Mouse (Mus musculus) embryonic facial prominence, embryonic 15.5 days (tissue): ENCODE results near the gene Srsf10. TPM values are rescaled to one million over a fixed set of nuclear protein-coding genes. Genes with fewer than 3 reads are reported as not detected.

ENCODE experiments used
- ATAC-seq: fragments of 200-750 bp; cut with Nextera tagmentation; 2 replicates; pipeline ENCODE4 v1.8.0; 2017; ENCODE audit warnings: low read depth, moderate TSS enrichment; ENCODE audit not compliant: insufficient number of reproducible peaks, low FRiP score, low TSS enrichment
- H3K27ac ChIP-seq: fragments of 300-500 bp; sonication (generic); replicated peaks from 2 replicates; pipeline ENCODE4 v1.5.1; 2015; ENCODE audit warnings: mild to moderate bottlenecking, inconsistent platforms
- H3K27me3 ChIP-seq: fragments of 300-500 bp; sonication (generic); 2 replicates; pipeline ENCODE4 v1.6.1; 2015; ENCODE audit warnings: inconsistent platforms
- H3K36me3 ChIP-seq: fragments of 300-500 bp; sonication (generic); 2 replicates; pipeline ENCODE4 v1.6.1; 2015; ENCODE audit warnings: mild to moderate bottlenecking, inconsistent platforms
- H3K4me1 ChIP-seq: fragments of 300-500 bp; sonication (generic); 2 replicates; pipeline ENCODE4 v1.6.1; 2015; ENCODE audit warnings: inconsistent platforms
- H3K4me2 ChIP-seq: fragments of 300-500 bp; sonication (generic); replicated peaks from 2 replicates; pipeline ENCODE4 v1.6.1; 2015; ENCODE audit warnings: mild to moderate bottlenecking, inconsistent platforms
- H3K4me3 ChIP-seq: fragments of 300-500 bp; sonication (generic); replicated peaks from 2 replicates; pipeline ENCODE4 v1.5.1; 2015; ENCODE audit warnings: mild to moderate bottlenecking, inconsistent platforms
- H3K9ac ChIP-seq: fragments of 300-500 bp; sonication (generic); 2 replicates; pipeline ENCODE4 v1.6.1; 2015; ENCODE audit warnings: inconsistent platforms
- H3K9me3 ChIP-seq: fragments of 300-500 bp; sonication (generic); replicated peaks from 2 replicates; pipeline ENCODE4 v1.6.1; 2016; ENCODE audit warnings: inconsistent platforms
- WGBS: fragments of 180-500 bp; shearing (Covaris S2); methylation state at CpG from one replicate; pipeline ENCODE4 v1.1.7; 2015; 5-methylcytosine and 5-hydroxymethylcytosine counted together
- polyA plus RNA-seq: library from polyadenylated mRNA; unstranded; fragments of >200 nt; fragmentation: Nextera tagmentation; extraction: Ambion mirVana; gene quantifications from 2 replicates; pipeline ENCODE4 v1.2.1, GENCODE M21; 2015

The Srsf10 gene
- polyA plus RNA-seq, 1 experiment from 2014 or later: 214 TPM

DNA sequence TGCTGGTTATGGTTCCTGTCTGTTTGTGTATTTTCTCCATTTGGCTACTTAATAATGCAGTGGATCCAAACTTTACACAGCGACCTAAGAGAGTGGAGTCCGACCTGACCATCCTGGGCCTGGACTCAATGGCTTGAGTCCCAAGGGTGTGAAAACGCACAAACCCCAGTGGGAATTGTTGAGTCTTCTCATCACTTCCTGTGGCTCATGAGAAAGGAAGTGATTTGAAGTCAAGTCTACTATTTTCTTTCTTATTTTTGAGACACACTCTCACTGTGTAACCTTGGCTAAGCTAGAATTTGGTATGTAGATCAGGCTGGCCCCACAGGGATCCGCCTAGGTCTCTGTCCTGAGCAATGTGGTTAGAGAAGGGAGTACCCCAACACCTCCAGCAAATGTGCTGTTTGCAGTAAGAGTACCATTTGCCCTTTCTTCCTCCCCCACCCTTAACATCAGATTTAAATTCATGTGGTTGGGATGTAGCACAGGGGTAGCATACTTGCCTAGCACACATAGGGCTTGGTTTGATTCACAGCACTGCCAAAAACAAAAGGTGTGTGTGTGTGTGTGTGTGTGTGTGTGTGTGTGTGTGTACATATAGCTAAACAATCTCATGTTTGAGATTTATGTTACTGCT lies 47.2 kb downstream of the Srsf10 start:
- H3K4me3 ChIP-seq: no peak overlapping the region
- 90% methylated on average over 4 of the region's 4 CpGs for WGBS
- no peak for ATAC-seq
- H3K9me3 ChIP-seq: no peaks in the 10 kb centered on the region
- H3K4me2 ChIP-seq: no peak overlapping the region
- H3K27me3 ChIP-seq: no peaks in the 10 kb centered on the region
- H3K9ac ChIP-seq: no peak overlapping the region
- H3K27ac ChIP-seq: no peak overlapping the region
- H3K36me3 ChIP-seq: no peaks in the 10 kb centered on the region
- no peaks in the 10 kb centered on the region for H3K4me1 ChIP-seq

DNA sequence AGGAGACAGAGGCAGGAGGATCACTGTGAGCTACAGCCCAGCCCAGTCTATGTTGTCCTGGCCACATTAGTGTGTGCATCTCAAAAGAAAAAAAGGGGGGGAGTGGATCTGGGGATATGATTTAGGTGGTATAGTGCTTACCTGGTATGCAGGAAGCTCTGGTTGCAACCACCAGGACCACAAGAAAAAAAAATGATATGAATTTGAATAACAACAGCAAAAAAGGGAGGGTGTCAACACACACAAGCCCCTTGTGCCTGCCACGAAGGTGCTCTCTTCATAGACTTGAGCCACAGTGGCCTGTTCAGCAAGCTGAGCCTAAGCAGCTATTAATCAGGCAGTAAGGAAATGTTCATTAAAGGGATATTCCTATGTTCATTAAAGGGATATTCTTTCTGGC lies 49.3 kb downstream of the Srsf10 start:
- 53% methylated on average over 1 of the region's 1 CpGs for WGBS
- no peak overlapping the region for H3K9ac ChIP-seq
- no peaks in the 10 kb centered on the region for H3K27me3 ChIP-seq
- H3K9me3 ChIP-seq: no peaks in the 10 kb centered on the region
- H3K36me3 ChIP-seq: no peaks in the 10 kb centered on the region
- H3K4me1 ChIP-seq: no peaks in the 10 kb centered on the region
- no peak overlapping the region for H3K4me2 ChIP-seq
- no peak for ATAC-seq
- H3K27ac ChIP-seq: no peak overlapping the region
- H3K4me3 ChIP-seq: no peak overlapping the region

DNA sequence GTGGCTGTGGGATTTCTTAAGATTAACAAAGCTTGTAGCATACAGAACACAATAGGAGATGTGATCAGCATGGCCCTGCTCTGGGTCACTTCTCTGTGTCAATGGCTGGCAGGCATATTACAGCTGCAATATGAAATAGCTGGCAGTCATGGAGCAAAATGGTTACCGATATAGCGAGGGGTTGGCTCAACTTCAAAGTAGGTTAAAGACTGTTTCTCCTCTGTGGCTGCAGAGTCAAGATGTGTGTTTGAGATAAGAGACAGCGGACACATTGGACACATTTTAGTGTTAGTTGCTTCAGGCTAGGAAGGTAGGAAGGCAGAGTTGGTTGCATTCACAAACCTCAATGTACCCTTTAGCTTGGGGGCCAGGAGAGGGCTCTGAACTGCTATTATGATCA lies 51.1 kb downstream of the Srsf10 start:
- H3K4me3 ChIP-seq: no peak overlapping the region
- H3K4me2 ChIP-seq: no peak overlapping the region
- H3K4me1 ChIP-seq: no peaks in the 10 kb centered on the region
- H3K36me3 ChIP-seq: no peaks in the 10 kb centered on the region
- WGBS: 58% methylated on average over 3 of the region's 3 CpGs
- H3K9ac ChIP-seq: no peak overlapping the region
- H3K27me3 ChIP-seq: no peaks in the 10 kb centered on the region
- no peak for ATAC-seq
- H3K27ac ChIP-seq: no peak overlapping the region
- no peaks in the 10 kb centered on the region for H3K9me3 ChIP-seq

DNA sequence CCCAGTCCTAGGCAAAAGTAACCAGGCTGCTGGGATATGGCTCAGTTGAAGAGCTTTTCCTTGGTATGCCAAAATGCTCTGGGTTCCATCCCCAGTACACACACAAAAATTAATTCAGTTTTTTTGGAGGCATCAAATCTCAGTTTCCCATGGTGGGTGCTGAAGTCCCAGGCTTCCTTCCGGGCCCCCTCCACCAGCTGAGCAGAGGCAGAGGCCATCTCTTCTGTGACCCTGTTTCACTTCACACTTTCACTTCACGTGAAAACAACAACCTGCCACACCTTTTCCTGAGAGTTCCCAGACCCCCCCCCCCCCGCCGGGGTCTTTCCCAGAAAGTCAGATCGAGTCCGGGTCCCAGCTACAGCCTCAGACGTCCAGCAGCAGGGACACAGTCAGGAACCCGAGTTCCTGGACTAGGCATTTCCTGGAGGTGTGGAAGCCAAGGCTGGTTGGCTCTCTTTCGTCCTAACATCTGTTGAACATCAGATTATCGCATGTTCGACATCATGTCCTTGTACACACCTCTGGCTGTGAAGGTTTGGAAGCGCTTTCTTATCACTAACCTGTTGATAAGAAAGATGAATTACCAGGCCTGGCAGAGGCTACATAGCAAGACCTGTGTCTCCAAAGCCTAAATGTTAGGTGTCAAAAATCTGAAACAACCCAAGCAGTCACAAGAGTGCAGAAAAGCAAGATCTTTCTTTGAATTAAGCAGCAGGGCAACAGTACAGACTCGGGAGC lies 53.9 kb downstream of the Srsf10 start:
- H3K4me1 ChIP-seq: no peaks in the 10 kb centered on the region
- 59% methylated on average over 13 of the region's 13 CpGs for WGBS
- no peak for ATAC-seq

DNA sequence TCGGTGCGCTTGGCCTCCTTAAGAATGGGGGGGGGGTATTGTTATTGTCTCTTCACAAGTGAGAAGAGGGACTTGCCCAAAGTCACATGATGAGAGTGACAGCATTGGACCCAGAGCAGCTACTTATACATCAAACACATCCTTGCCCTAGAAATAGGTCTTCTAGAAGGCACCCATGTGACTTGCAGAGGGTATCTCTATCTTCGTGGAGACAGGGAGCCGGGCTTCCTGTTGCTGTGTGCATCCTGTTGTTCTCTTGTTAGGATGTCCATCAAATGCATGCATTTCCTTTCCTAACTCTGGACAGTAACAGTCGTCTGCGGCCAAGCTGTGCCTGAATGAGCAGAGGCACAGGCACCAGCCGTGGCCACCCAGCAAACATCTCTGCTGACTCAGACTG lies 56.0 kb downstream of the Srsf10 start:
- Histone ChIP-seq H3K4me1 (no peaks in the 10 kb centered on the region), H3K27me3 (no peaks in the 10 kb centered on the region), H3K36me3 (no peaks in the 10 kb centered on the region), H3K4me3 (no peak overlapping the region), H3K9me3 (no peaks in the 10 kb centered on the region), H3K4me2 (no peak overlapping the region), H3K9ac (no peak overlapping the region), H3K27ac (no peak overlapping the region)
- WGBS: 67% methylated on average over 7 of the region's 7 CpGs
- no peak for ATAC-seq

More for the DNA sequence above, 53.9 kb downstream of the Srsf10 start:
- H3K4me2 ChIP-seq: no peak overlapping the region
- no peak overlapping the region for H3K4me3 ChIP-seq
- no peak overlapping the region for H3K9ac ChIP-seq
- no peak overlapping the region for H3K27ac ChIP-seq
- no peaks in the 10 kb centered on the region for H3K27me3 ChIP-seq
- no peaks in the 10 kb centered on the region for H3K36me3 ChIP-seq
- H3K9me3 ChIP-seq: no peaks in the 10 kb centered on the region

DNA sequence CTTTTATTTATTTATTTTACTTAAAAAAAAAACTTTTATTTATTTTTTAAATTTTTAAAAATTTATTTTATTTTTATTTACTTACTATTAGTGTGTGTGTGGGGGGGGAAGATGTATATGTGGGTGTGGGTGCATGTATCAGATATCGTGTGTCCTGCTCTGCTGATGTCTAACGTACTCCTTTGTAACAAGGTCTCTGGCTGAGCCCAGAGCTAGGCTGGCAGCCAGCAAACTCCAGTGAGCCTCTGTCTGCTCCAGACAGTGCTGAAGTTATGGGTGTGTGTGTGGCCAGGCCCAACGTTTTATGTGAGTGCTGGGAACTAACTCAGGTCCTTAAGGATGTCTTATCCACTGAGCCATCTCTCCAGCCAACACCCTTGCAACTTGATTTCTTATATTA lies 56.6 kb downstream of the Srsf10 start:
- no peak overlapping the region for H3K27ac ChIP-seq
- 58% methylated on average over 3 of the region's 3 CpGs for WGBS

DNA sequence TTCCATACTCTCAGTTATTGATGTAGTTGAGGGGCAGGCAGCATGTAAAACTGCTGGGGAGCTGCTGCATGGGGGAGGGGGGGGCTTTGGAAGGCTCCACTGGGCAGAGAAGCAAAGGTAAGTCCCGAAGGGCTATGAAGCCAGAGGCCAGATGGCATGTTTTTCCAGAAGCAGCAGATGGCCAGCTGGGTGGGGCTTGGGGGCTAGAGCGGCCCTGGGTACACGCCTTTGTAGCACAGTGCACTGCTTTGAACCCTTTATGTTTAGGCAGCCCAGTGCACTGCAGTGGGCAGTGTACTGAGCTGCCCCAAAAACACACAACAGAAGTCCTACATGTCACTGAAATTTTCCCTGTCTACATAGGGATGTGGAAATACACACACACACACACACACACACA lies 57.3 kb downstream of the Srsf10 start:
- WGBS: 54% methylated on average over 3 of the region's 3 CpGs
- Histone ChIP-seq H3K36me3 (no peaks in the 10 kb centered on the region), H3K4me2 (no peak overlapping the region), H3K9ac (no peak overlapping the region), H3K4me3 (no peak overlapping the region), H3K27me3 (no peaks in the 10 kb centered on the region), H3K4me1 (no peaks in the 10 kb centered on the region), H3K9me3 (no peaks in the 10 kb centered on the region), H3K27ac (no peak overlapping the region)
- ATAC-seq: no peak

More for the DNA sequence above, 56.6 kb downstream of the Srsf10 start:
- no peaks in the 10 kb centered on the region for H3K27me3 ChIP-seq
- no peak for ATAC-seq
- H3K4me1 ChIP-seq: no peaks in the 10 kb centered on the region
- H3K4me2 ChIP-seq: no peak overlapping the region
- no peaks in the 10 kb centered on the region for H3K9me3 ChIP-seq
- H3K4me3 ChIP-seq: no peak overlapping the region
- no peak overlapping the region for H3K9ac ChIP-seq
- no peaks in the 10 kb centered on the region for H3K36me3 ChIP-seq

DNA sequence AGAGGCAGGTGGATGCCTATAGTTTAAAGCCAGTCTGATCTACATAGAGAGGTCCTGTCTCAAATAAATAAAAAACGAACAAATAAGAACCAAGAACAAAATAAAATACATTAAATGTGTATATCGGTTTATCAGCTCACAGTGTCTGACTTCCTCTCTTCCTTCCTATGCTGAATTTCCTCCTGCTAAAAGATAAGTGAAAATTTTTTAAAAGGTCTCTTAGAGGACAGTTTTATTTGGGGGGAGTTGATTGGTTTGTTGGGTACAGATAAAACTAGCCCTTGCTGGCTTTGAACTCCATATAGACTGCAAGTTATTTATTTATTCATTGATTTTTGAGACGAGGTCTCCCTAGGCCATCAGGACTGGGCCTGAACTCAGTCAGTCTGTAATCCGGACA lies 57.9 kb downstream of the Srsf10 start:
- no peaks in the 10 kb centered on the region for H3K9me3 ChIP-seq
- H3K9ac ChIP-seq: no peak overlapping the region
- H3K27me3 ChIP-seq: no peaks in the 10 kb centered on the region
- no peak overlapping the region for H3K4me3 ChIP-seq
- no peaks in the 10 kb centered on the region for H3K36me3 ChIP-seq
- H3K27ac ChIP-seq: no peak overlapping the region
- H3K4me1 ChIP-seq: no peaks in the 10 kb centered on the region
- 71% methylated on average over 4 of the region's 4 CpGs for WGBS
- no peak overlapping the region for H3K4me2 ChIP-seq
- ATAC-seq: no peak

DNA sequence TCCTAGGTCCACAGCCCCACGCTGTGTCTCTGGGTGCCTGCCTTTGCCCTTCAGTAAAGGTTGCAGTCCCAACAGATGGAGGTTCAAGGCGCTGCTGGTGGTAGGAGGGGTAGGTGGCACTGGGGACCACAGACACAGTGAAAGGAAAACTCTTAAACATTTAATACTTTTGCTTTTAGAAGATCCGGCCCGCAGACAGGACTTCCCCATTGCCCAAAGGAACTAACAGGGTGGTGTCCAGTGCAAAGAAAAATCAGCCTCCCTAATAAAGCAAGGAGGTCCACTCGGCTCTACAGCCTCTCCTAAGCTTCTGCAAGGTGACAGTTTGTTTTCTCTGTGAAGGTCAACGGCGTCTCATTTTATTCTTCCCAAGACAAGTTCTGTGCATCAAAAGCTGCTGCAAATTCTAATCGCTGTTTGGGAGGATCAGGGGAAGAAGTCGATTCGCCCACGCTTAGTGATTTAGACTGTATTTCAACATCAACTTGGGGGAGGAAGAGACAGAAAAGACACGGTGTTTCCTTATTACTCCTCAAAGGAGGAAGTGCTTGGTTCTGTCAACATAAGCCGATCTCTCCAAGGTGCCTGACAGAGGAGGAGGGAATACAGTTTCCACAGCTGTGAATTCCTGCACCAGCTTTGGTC lies 63.2 kb downstream of the Srsf10 start:
- peaks cover 4% of the 10 kb centered on the region; the same call in 1 of the 2 replicates for H3K36me3 ChIP-seq
- ATAC-seq: no peak
- H3K9ac ChIP-seq: no peak overlapping the region

DNA sequence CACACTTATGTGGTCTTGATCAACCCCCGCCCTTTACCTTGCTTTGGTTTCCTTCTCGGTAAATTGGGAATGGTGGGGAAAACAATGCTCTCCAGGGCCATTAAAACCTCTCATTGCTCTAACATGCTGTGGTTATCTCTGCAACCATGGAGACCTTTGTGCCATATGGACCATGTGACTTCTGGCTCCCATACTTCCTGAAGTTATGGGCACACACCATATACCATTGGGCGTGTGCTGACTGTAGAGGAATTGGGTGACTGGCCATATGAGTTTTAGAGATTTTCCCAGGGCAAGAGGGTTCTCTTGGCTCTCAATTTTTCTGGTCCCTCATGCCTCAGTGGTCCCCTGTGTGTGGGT lies 63.7 kb downstream of the Srsf10 start:
- 87% methylated on average over 3 of the region's 3 CpGs for WGBS
- Histone ChIP-seq H3K4me1 (peaks cover 11% of the 10 kb centered on the region), H3K27me3 (no peaks in the 10 kb centered on the region), H3K36me3 (peaks cover 6% of the 10 kb centered on the region; the same call in 1 of the 2 replicates), H3K27ac (no peak overlapping the region), H3K4me3 (no peak overlapping the region), H3K9me3 (no peaks in the 10 kb centered on the region), H3K4me2 (no peak overlapping the region), H3K9ac (no peak overlapping the region)
- ATAC-seq: no peak

More for the DNA sequence above, 63.2 kb downstream of the Srsf10 start:
- no peak overlapping the region for H3K4me2 ChIP-seq
- H3K27ac ChIP-seq: no peak overlapping the region
- no peaks in the 10 kb centered on the region for H3K9me3 ChIP-seq
- peaks cover 11% of the 10 kb centered on the region for H3K4me1 ChIP-seq
- H3K27me3 ChIP-seq: no peaks in the 10 kb centered on the region
- WGBS: 91% methylated on average over 13 of the region's 13 CpGs
- H3K4me3 ChIP-seq: no peak overlapping the region
